Mouse (Mus musculus): ENCODE data around the gene Rps13.
"Not testable (repeated sequence)": the region's sequence is repeated elsewhere in the genome, so short reads cannot be mapped to it uniquely, and the experiment has no call there.

Gene Rps13

DNA sequence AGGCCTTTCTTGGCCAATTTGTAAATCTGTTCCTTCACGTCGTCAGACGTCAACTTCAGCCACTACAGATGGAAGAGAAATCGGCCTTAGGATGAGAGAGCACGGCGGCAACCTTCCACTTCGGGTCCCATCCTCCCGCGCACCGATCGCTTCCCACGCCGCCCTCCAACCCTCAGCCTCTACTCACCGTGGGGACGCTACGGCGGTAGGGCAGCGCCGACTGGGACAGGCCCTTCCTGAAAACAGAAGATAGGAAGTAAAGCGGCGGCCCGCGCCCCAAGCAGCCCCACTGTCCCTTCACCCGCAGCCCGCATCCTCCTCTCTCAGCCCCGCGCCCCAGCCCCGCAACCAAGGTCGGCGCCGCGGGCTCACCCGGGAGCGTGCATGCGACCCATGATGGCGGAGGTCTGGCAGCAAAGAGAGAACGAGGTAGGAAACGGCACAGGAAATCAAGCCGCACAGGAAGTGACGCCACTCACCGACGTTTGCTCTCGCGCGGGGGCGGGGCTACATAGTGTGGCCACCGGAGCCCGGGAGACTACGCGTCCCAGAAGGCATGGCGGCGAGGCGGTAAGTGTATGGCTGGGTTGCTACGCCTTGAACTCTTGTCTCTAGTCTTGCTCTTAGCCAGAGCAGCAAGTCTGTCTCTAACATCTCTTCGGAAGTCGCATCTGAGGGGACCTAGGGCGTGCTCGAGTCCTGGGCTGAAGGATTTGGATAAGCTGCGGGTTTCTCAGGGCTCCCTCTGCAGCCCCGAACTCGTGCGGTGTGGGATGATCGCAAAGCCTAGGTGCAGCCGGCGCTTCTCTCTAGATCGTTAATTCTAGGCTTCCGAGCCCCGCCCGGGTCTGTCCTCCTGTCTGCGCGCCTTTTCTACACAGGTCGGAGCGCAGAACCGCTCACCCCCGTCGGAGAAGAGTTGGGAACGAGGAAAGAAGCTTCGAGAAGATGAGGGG is at the start of gene Rps13:
TSS of gene Rps13 (minus strand) at position 483 of the 956 bp plus-strand sequence.
- peak; percentile 97 for DNase-seq (ENCODE audit: low spot score)

DNA sequence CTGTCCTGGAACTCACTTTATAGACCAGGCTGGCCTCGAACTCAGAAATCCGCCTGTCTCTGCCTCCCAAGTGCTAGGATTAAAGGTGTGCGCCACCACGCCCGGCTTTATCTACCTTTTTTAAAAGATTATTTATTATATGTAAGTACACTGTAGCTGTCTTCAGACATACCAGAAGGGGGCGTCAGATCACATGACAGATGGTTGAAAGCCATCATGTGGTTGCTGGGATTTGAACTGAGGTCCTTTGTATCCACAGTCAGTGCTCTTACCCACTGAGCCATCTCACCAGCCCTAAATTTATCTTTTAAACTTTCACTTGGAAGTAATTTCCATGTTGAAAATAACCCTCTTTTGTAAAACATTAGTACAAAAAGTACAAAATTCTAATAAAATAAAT is 45.2 kb upstream of the Rps13 start:
- not testable (repeated sequence) for DNase-seq (ENCODE audit: low spot score)

DNA sequence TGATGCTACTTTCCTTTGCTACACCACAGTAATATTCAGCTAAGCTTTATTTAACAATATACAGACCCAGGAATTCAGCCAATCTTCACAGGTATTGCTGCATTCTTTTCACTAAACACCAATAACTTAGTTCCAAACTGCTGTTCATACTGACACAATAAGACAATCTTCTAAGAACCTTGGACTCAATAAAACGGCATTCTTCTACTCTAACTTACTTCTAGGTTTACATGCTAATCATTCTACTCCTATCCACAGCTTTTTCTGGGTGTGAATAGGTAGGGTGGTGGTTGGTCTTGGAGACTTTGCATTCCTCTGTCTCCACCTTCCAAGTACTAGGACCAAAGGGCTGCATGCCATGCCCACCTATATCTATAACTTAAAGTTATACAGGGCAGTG is 40.3 kb upstream of the Rps13 start:
- no peak for DNase-seq (ENCODE audit: low spot score)

DNA sequence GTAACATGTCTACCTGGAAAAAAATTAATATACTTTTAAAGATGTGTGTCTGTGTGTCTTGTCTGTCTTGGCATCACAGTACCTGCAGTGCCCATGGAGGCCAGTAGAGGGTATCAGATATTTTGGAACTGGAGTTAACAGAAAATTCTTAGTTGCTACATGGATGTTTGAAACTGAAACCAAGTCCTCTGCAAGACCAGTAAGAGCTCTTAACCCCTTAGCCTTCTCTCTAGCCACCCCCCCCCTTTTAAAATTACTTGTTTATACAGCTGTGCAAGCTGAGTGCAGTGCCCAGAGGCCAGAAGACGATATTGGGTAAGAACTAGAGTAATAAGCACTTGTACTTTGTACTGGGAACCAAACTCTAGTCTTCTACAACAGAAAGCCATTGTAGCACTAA is 2.2 kb upstream of the Rps13 start:
- peak; percentile 67 for DNase-seq (ENCODE audit: low spot score)

DNA sequence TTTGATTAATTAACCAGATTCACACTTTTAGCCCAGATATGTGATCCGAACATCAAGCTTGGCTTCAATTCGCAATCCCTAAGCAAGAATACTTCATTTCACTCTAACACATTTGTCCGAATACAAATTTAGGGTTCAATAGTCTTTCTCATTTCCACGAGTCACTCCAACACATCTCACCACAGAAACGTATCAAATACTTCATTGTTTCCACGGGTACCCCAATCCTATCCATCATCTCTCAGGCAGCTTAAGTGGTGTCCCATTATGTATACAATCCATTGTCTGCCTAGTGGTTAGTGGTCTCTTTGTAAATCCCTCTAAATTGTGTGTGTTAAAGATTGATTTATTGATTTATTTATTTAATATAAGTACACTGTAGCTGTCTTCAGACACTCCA is 1.1 kb upstream of the Rps13 start:
- DNase-seq (ENCODE audit: low spot score), result no peak

DNA sequence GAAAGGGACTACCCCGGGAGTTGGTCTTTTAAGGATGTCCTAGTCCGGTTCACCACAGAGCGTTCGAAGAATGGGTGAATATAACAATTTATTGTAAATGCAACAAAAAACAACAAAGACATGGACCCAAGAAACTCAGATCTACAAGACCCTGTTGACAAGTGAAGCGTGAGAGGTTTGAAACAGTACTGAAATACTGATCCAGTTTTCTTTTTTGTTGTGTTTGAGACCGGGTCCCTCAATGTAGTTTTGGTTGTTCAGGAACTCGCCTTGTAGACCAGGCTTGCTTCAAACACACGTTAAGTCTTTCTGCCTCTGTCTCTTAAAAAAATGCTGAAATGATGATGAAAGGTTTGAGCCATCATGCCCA is 659 bp upstream of the Rps13 start:
- DNase-seq (ENCODE audit: low spot score), result peak; percentile 26

DNA sequence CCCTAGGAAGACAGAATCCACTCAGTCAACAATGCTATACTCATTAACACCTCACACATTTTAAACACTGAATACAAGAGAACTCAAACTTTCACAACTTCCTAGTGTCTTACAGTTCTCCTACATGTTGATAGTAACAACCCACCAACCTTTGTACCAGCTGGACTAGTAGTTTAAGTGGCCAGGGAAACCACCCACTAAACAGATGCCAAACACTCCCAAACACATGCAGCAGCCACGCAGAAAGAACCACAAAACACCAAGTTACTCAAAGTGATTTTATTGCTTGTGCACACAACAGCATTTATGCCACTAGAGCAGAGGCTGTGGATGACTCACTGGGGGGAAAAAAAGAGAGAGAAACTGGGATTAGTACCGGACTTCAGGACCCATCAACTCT is 2.7 kb downstream of the Rps13 start:
- no peak for DNase-seq (ENCODE audit: low spot score)

DNA sequence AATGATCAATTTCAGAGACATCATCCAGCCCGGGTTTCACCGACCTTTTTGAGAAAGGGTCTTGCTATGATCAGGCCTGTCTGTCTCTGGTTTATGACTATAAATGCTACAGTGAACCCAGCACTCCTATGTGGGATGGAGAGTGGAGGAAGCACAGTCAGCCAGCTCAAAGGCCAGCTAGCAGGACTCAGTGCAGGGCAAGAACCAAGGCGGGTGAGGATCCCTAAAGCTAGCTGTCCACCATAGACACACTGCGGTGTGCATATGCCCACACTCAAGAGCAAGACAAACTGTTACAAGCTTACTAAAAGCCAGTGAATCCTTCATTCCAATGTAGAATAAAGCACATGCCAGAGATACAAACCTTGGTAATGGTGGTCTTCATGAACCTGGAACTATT is 4.1 kb downstream of the Rps13 start:
- no peak for DNase-seq (ENCODE audit: low spot score)

DNA sequence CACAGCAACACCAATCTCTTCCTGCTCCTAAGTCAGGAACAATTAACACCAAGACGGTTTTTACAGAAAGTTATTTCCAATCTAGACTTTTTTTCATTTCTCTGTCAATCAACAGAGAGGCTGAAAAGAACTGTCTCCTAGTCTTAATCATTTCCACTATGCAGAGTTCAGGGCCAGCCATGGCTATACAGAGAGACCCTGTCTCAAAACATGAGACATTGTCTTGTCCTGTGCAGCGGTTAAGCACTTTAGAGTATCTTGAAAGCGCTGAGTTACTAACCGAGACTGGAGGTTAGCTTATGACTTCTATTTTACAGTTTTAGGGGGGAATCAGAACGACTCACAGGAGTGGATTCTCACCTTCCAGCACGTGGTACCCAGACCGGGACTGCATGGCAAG is 5.2 kb downstream of the Rps13 start:
- no peak for DNase-seq (ENCODE audit: low spot score)

DNA sequence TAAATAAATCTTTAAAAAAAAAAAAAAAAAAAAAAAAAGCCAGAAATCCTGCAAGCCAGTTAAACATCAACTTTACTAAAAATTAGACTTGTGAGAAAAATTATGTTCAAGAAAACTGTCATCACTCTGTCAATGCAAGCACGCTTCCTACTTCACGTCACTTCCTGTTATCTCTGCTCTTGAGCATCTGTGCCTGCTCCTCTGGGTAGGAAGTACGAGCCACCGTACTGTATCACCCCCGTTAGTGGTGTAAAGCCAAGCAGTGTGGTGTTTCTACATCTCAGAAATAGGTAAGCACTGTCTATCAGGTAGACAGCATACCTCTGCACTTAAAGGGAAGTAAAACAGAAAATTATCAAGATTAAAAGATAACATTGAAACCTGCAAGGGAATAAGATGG is 6.1 kb downstream of the Rps13 start:
- no peak for DNase-seq (ENCODE audit: low spot score)

DNA sequence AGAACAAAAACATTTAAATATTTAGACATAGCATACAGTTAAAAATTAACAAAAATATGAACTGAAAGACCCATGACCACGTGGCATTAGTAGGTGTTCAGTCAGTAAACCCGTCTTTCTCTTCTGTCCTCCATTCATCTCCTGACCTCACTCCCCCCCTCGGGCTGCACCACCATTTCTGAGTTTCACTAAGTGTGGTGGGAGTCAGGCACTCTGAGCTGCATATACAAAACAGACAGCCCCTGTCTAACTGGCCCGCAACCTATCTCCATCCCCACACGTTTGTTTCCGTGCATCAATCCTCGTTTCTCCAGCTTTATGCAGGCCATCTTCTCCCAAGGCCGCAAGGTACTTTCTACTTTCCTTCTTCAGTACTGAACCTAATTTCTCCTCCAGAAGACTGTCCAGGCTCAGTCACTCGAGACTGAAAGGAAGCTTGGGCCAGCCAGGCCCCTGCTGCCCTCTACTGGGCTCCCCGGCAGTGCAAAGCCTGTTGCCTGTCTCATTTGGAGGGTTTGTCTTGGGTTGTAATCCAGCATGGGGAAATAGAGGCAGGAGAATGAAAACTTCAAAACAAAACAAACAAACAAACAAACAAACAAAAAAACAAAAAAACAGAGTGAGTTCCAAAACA is 10.5 kb downstream of the Rps13 start:
- peak; percentile 64 for DNase-seq (ENCODE audit: low spot score)

DNA sequence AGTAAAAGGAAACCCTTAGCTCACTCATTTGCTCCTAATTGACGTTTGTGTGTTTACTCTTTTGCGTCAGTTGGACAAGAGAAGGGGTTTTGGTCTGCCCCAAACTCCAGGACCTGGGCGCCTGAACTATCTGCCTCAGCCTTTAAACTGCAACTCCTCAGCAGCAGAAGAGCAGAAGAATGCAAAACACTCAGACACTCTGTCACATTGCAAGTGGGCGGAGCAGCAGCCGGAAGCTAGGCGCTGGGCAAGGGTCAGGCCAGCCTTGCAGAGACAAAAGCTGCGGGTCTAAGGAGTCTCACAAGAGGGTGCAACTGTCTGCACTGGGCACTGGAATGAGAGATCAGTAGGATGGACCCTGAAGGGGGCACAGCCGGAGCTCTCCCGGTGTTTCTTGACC is 24.5 kb downstream of the Rps13 start:
- no peak for DNase-seq (ENCODE audit: low spot score)

DNA sequence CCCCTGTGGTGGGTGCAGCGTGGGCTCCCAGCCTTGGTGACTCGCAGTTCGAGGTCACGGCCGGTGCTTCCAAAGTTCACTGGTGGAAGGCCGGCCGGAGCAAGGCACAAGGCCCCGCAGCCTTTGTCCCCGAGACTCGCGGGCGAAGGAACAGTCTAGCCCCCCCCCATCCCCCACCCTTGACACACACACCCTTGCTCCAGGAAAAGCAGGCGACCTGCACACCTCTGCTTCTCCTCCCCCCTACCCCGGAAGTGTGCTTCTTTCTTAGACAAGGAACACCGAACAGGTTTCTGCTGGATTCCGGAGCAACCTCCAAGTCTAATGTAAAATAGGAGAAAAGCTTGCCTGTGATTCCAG is 25.4 kb downstream of the Rps13 start:
- DNase-seq (ENCODE audit: low spot score), result peak; percentile 41

DNA sequence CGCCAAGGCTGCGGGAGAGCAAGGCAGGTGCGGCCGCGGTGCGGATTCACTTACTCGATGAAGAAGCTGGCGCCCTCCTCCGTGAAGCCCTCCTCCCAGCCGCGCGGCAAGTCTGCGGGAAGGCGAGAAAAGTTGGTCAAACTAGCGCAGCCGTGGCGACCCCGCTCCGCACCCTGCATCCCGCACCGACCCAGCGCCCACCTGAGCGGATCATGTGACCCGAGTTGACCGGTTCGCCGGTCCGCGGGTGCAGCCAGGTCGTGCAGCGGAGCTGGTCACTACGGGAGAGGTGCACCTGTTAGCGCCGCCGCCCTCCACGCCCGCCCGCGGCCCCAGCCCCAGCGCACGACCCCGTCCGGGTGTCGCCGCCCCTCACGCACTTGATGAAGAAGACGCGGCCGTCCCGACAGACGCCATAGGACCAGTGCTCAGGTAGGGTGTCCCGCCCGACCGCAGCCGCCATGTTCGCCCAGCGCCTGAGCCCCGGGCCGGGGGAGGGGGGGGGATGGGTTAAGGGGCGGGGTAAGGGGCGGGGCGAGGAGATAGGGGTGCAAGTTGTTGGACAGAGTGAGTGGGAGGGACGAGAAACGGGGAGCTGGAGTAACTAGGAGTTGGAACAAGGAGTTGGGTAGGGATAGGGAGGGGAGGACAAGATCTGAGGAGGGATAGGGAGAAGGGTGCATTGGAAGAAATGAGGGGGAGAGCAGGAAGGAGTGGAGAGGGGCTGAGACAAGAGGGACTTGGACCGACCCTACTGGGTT is 25.9 kb downstream of the Rps13 start, which contains the start of gene Plekha7:
TSS of gene Plekha7 (minus strand) at position 506 of the 761 bp plus-strand sequence.
- peak; percentile 42 for DNase-seq (ENCODE audit: low spot score)

DNA sequence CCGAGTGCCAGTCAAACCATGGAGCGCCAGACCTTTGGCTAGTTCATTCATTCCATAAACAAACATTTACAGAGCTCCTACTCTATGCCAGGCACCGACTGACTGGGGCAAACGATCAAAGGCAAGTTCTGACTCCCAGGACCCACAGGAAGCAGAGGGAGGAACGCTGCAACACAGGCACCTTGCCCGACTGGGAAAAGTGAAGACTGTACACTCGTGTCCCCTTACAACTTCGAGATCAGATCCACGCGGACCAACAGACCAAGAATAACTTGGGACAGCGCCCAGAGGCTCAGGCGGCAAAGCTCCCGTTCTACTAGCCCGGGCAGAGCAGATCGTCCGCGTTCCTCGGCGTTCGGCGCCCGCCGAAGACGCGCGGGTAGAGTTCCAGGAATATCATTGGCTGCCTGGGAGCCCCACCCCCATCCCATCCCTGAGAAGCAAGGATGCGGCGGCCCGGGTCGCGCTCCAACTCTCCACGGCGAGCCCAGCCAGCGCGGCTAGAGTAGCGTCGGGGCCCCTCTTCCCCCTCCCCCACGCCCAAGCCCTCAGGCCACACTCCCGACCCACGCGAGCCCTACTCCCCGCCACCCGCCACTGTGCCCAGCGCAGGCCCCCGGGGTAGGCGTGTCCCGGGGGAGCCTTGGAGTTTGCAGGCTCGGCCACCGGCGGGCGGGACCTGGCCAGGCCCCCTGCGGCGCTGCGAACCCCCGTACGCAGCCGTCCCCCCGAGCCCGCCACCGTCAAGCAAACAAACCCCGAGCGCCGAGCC is 26.7 kb downstream of the Rps13 start:
- DNase-seq (ENCODE audit: low spot score), result peak; percentile 67

DNA sequence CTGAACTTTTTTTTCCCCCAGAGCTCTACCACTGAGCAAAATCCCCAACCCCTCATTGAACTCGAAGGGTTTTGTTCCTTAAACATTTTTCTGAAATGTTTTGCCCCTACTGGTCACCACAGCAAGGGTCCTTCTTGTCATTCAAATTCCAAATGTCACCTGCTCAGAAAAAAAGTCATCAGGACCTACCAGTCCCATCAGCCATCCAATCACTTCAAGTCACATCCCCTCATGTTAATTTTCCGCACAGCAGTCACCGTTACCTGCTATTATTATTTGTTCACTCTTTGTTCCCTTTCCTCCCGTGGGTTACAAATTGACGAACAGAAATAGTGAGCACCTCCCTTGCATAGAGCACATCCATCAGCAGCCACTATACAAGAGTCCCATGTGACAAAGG is 27.4 kb downstream of the Rps13 start:
- no peak for DNase-seq (ENCODE audit: low spot score)

DNA sequence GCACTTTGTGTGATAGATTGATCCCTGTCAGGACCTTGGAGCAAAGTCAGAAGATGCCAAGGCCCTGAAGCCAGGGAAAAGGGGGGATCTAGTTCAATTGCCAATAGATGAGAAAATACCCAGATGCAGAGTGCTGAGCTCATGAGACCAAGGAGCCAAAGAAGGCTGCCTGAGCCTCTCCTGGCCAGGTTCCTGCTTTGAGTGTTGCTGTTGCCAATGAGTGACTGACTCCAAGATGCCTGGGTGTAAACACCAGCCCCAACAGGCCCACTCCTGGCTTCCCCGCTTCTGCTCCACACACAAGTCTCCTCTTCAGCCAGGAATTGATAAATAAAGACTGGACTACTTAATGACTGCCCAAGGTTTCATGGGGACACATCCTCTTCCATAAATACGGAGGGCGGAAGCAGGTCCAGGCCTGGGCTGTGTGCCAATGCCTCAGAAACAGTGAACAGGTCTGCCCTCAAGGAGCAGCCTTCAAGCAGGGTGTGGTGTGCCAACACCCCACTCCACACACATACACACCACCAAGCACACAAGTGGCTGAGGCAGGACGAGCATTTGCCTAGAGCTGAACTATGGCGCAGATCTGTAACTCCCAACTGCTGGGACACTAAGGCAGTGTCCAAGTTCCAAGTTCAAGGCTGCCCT is 32.2 kb downstream of the Rps13 start:
- no peak for DNase-seq (ENCODE audit: low spot score)

DNA sequence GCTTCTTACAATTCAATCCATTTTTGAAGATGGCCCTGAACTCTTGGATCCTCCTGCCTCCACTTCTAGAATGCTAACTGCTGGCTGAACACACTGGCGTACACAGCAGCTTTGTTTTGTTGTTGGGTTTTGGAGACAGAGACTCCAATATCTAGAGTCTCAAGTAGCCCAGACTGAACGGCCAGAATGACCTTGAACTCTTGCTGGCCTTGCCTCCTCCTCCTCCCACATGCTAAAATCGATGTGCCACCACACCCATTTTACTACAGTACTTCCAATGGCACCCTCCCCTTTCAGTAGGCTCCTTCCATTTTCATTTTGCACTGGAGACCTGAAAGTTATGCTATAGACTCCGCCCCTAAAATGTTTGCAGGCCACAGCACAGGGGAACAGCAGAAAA is 32.9 kb downstream of the Rps13 start:
- DNase-seq (ENCODE audit: low spot score), result no peak

DNA sequence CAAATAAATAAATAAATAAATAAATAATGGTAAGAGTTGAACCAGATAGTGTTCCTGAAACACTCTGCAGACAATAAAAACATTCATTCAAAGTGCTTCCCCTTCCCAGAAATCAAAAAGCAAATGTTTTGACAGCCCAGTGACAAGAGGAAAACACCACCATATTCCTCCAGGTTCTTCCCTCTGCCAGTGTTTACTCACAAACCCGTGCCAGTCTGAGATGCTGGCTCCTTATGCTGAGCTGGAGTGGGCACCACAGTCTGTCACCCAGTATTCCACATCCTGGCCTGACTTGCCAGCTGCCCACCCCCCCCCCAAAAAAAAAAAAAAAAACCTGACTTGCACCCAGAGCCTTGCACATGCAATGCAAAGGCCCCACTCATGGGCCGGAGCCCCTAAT is 35.1 kb downstream of the Rps13 start:
- no peak for DNase-seq (ENCODE audit: low spot score)

DNA sequence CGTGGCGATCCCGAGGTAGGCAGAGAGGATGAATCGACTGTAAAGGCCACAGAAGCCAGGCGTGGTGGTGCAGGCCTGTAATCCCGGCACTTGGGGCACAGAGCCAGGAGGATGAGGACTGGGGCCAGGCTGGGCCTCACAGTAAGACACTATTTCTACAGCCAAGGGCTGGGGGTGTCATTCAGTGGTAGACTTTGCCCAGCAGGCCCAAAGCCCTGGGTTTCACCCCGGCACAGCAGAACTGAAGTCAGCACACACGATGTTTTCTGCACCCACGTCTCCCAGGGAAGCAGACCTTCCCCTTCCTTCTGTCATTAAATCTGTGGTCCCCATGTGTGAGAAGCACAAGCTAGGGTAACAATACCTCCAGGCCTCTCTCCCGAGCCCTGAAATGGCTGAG is 35.6 kb downstream of the Rps13 start:
- no peak for DNase-seq (ENCODE audit: low spot score)

DNA sequence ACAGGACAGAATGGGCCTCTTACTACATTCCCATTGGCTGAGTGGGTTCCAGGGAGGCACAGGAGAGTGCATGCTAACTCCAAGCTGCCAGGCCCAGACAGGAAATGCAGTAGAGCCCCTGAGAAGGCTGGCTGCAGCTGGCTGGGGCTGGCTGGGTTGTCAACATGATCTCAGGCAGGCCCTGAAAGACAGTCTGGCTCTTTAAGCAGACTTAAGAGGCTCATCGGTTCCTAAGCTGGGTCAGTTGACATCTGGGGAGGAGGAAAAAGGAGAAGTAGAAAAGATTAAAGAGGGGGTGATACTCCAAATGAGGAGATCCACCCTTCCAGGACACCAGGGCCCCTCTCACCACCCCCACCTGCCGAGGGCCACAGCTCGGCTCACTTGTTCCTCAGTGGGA is 39.0 kb downstream of the Rps13 start:
- peak; percentile 7 for DNase-seq (ENCODE audit: low spot score)

DNA sequence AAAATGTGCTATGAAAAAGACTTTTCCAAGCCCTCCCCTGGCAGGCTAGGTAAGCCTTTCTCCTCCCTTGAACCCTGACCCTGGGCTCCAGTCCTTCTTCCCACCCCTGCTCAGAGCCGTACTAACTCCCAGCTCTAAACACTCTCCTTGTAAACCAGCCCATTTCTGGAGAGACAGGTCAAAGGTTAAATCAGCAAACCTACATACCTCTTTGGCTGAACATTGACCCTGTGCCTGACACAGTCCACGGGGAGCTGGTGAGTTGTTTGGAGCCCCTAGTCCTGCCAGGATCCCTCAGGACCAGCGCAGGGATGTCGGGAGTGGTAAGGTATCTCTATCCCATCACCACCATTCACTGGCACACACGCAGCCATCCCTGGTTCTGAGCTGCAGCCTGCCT is 41.6 kb downstream of the Rps13 start:
- no peak for DNase-seq (ENCODE audit: low spot score)

Measured in MN1 (cell line).